In genomic region chr6:8556849-8557571, GRCm38 (mm10) we compare ENCODE assay signal across 19 mouse cellular contexts. TPM values are rescaled to one million over a fixed set of nuclear protein-coding genes. Genes with fewer than 3 reads are reported as not detected.
DNase-seq lines count a peak whose midpoint lies in the region; ATAC-seq and TF ChIP-seq lines count a peak whose summit lies in the region.
"Had no signal": no experiment of that assay in that cellular context is flagged by ENCODE, and none has a peak within 500 bp of the region (broad histone marks: within the 10 kb centered on the region; RNA-seq: fewer than 3 reads in every experiment).

No protein-coding gene starts in this region.

- no peak overlapping the region for H3K4me3 ChIP-seq in forebrain, embryonic 13.5 days
- H3K4me3 ChIP-seq in forebrain, embryonic 10.5 days, result no peak overlapping the region
- H3K4me3 ChIP-seq in intestine, postnatal 0 days (ENCODE audit: low read depth, low read length), result no peak overlapping the region
- H3K4me3 ChIP-seq: embryonic facial prominence, embryonic 13.5 days; heart, embryonic 12.5 days; hindbrain, embryonic 10.5 days had no signal

- no peaks in the 10 kb centered on the region for H3K9me3 ChIP-seq in forebrain, embryonic 13.5 days (replicated peaks)
- no peaks in the 10 kb centered on the region for H3K9me3 ChIP-seq in forebrain, embryonic 10.5 days
- no peaks in the 10 kb centered on the region for H3K9me3 ChIP-seq in intestine, postnatal 0 days (ENCODE audit: control insufficient read depth)
- H3K9me3 ChIP-seq: embryonic facial prominence, embryonic 13.5 days; hindbrain, embryonic 10.5 days had no signal

- ATAC-seq in forebrain, embryonic 13.5 days, result peak; percentile 48; the same call in 1 of the 2 replicates
- ATAC-seq in inflammation-experienced regulatory T-cells, adult 6 months, result peak; percentile 73
- ATAC-seq in intestine, postnatal 0 days, result no peak

- H3K27me3 ChIP-seq in forebrain, embryonic 13.5 days, result no peaks in the 10 kb centered on the region
- H3K27me3 ChIP-seq in forebrain, embryonic 10.5 days (ENCODE audit: poor library complexity, severe bottlenecking), result no peaks in the 10 kb centered on the region
- H3K27me3 ChIP-seq in intestine, postnatal 0 days (replicated peaks; ENCODE audit: control insufficient read depth, insufficient read depth, low read length), result no peaks in the 10 kb centered on the region
- H3K27me3 ChIP-seq: embryonic facial prominence, embryonic 13.5 days; heart, embryonic 12.5 days had no signal

- 79% methylated on average over 5 of the region's 5 CpGs for WGBS in forebrain, embryonic 13.5 days
- 94% methylated on average over 5 of the region's 5 CpGs for WGBS in forebrain, embryonic 10.5 days
- WGBS in intestine, postnatal 0 days, result 94% methylated on average over 5 of the region's 5 CpGs

- no peak for TF ChIP-seq CTCF in intestine, postnatal 0 days (IDR thresholded peaks at IDR 0.05; ENCODE audit: low read depth)

- no peak overlapping the region for H3K4me2 ChIP-seq in forebrain, embryonic 13.5 days
- H3K4me2 ChIP-seq in intestine, postnatal 0 days (replicated peaks; ENCODE audit: low read depth), result no peak overlapping the region
- H3K4me2 ChIP-seq: embryonic facial prominence, embryonic 13.5 days; heart, embryonic 12.5 days; hindbrain, embryonic 14.5 days had no signal

- H3K27ac ChIP-seq in forebrain, embryonic 13.5 days, result no peak overlapping the region
- no peak overlapping the region for H3K27ac ChIP-seq in forebrain, embryonic 10.5 days
- H3K27ac ChIP-seq in intestine, postnatal 0 days (ENCODE audit: low read depth, low read length), result no peak overlapping the region
- H3K27ac ChIP-seq: embryonic facial prominence, embryonic 13.5 days; hindbrain, embryonic 10.5 days; hindbrain, embryonic 14.5 days had no signal

- H3K36me3 ChIP-seq in forebrain, embryonic 13.5 days (ENCODE audit: poor library complexity, severe bottlenecking), result 0 out of 2 replicates have a peak, but pooled peaks cover 16% of the 10 kb centered on the region
- H3K36me3 ChIP-seq in forebrain, embryonic 10.5 days (replicated peaks), result peaks cover 21% of the 10 kb centered on the region
- H3K36me3 ChIP-seq in intestine, postnatal 0 days (ENCODE audit: control insufficient read depth, insufficient read depth), result no peaks in the 10 kb centered on the region

- no peak overlapping the region for H3K9ac ChIP-seq in forebrain, embryonic 13.5 days
- no peak overlapping the region for H3K9ac ChIP-seq in intestine, postnatal 0 days (ENCODE audit: low read depth, low read length)
- H3K9ac ChIP-seq: embryonic facial prominence, embryonic 13.5 days; heart, embryonic 12.5 days; hindbrain, embryonic 14.5 days had no signal

- H3K4me1 ChIP-seq in forebrain, embryonic 13.5 days, result no peaks in the 10 kb centered on the region
- H3K4me1 ChIP-seq in forebrain, embryonic 10.5 days, result no peaks in the 10 kb centered on the region
- H3K4me1 ChIP-seq in intestine, postnatal 0 days (replicated peaks; ENCODE audit: control insufficient read depth, insufficient read depth, low read length), result no peaks in the 10 kb centered on the region
- H3K4me1 ChIP-seq: embryonic facial prominence, embryonic 13.5 days; heart, embryonic 12.5 days; hindbrain, embryonic 10.5 days had no signal

- no peak for DNase-seq in forebrain, embryonic 10.5 days (ENCODE audit: extremely low spot score, low spot score)
- peak; percentile 5 for DNase-seq in thymus, postnatal 0 days (ENCODE audit: low spot score)
- no peak for DNase-seq in thymus, adult 18-20 months
- no peak for DNase-seq in urinary bladder, postnatal 10 days (ENCODE audit: low spot score)
- DNase-seq: adrenal gland, postnatal 14 days; B cell, adult 2 months; cerebellum, adult 18-20 months; cerebellum, adult 9-11 months; cerebellum, postnatal 36 days; gastrocnemius, postnatal 14 days; kidney, adult 11 months; kidney, adult 9 months had no signal

RNA-seq across cellular contexts. Expression of gene Glcci1, which starts 47.6 kb away (rescaled TPM):
- 9.6 and 14.6 TPM in 2 replicates for polyA plus RNA-seq in forebrain, embryonic 13.5 days (2015; fragmentation: Nextera tagmentation; extraction: Ambion mirVana)
- polyA plus RNA-seq in forebrain, embryonic 10.5 days (2016; fragmentation: Nextera tagmentation; extraction: Ambion mirVana), result 5.8 and 6.6 TPM in 2 replicates
- polyA plus RNA-seq in thymus, postnatal 0 days (2015; fragmentation: Nextera tagmentation; extraction: Ambion mirVana), result 86.5 and 106 TPM in 2 replicates
- polyA plus RNA-seq in inflammation-experienced regulatory T-cells, adult 6 months (2017; shearing (Covaris generic)), result 10 to 100 TPM; 24.8 to 33.6 (median 30.3) TPM
- polyA plus RNA-seq in intestine, postnatal 0 days (2015; fragmentation: Nextera tagmentation; extraction: Ambion mirVana), result 3.8 and 3.9 TPM in 2 replicates
